Mouse (Mus musculus) frontal cortex, postnatal 25 days (tissue): ENCODE data around the gene Gm6592.
"Not testable (repeated sequence)": the region's sequence is repeated elsewhere in the genome, so short reads cannot be mapped to it uniquely, and the experiment has no call there.

Experiments used
- DNase-seq, 2 experiments: peaks; one replicate each; pipeline ENCODE4 v3.0.0; 2022; ENCODE audit warnings: low spot score in 2 of 2

The Gm6592 gene

DNA sequence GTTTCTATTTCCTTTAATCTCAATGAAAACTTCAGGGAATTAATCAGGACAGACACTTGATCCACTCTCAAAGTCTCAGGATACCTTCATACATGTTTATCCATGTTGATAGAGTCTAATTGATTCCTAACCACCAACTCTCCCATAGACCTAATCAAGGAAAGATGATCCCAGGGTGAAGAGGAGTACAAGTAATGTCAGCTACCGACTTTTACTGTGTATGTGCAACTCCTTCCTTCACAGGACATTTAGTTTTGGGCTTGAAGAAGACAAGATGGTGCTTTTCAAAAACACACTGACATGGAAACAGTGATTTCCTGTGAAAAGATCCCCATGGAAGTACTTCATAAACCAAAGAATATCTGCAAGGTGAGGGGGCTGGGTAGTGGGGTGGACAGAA is at the start of gene Gm6592:
Gene Gm6592 (plus strand): TSS at position 301 of the 400 bp plus-strand sequence.
- no peak for DNase-seq

DNA sequence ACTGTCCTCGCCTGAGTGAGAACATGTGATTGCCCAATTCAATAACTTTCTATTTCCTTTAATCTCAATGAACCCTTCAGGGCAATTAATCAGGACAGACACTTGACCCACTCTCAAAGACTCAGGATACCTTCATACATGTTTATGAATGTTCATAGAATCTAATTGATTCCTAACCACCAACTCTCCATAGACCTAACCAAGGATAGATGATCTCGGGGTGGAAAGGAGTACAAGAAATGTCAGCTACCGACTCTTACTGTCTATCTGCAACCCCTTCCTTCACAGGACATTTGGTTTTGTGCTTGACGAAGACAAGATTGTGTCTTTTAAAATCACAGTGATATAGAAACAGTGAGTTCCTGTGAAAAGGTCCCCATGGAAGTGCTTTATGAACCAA is 40.4 kb upstream of the Gm6592 start, which contains the start of gene Ssxb5:
Gene Ssxb5 (plus strand): TSS at position 301 of the 400 bp plus-strand sequence.
- DNase-seq = not testable (repeated sequence)

DNA sequence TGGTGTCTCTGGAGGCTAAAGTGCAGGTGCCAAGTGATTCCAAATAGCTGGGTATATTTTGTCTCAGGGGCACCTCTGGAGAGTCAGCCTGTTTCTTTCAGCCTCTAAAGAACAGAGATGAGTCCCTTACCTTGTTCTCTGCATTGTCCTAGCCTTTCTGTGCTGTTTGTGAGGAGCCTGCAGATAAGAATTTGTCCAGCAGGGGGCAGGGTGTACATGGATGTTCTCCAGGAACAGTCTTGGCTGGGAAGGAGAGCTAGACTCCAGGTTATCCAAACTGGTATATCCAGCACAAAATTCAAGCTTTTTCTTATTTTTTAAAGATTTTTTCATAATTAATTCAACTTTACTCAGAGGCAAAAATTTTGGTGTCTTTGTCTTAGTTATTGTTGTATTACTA is 11.8 kb upstream of the Gm6592 start:
- DNase-seq = peak; percentile 39 to 47

DNA sequence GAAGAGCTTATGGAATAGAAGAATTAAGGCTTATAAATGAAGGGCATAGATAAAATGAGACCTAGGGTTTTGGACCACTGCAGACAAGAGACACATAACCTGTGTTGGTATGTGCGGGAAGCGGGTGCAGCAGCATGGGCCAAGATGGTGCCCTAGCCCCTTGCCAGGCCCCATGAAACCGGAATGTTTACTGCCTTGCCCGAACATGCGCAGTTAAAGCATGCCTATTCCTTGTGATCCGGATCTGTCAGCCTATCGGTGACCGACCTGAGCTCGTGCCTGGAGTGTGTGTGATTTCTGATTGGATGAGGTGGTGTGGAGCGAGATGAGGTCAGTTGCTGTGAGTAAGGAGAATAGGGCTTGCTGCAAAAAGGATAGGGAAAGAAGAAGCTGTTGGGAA is 8.7 kb downstream of the Gm6592 start:
- no peak for DNase-seq

DNA sequence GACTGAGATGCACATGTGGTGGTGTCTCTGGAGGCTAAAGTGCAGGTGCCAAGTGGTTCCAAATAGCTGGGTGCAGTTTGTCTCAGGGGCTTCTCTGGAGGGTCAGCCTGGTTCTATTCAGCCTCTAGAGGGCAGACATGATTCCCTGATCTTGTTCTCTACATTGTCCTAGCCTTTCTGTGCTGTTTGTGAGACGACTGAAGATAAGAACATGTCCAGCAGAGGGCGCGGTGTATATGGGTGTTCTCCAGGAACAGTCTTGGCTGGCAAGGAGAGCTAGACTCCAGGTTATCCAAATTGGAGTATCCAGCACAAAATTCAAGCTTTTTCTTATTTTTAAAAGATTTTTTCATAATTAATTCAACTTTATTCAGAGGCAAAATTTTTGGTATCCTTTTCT is 20.5 kb downstream of the Gm6592 start:
- DNase-seq = peak; percentile 61 to 62

DNA sequence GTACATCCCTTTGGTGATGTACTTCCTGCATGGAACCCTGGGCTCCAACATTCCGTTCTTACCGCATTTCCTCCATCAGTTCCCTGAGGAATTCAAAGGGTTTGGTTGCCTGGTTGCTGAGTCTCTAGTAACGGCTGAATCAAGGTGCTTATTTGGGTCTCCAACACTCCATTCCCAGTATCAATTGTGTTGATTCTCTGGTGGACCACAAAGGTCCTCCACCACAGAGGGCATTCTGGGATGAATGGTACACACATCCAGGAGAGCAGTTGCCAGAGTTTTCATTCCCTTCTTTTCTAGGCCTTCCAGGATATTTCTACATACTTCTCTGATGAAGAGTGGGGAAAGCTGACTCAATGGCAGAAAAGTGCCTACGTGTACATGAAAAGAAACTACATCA is 30.2 kb downstream of the Gm6592 start, which contains the start of gene Gm5751:
Gene Gm5751 (plus strand): TSS at position 301 of the 400 bp plus-strand sequence.
- DNase-seq = not testable (repeated sequence)

DNA sequence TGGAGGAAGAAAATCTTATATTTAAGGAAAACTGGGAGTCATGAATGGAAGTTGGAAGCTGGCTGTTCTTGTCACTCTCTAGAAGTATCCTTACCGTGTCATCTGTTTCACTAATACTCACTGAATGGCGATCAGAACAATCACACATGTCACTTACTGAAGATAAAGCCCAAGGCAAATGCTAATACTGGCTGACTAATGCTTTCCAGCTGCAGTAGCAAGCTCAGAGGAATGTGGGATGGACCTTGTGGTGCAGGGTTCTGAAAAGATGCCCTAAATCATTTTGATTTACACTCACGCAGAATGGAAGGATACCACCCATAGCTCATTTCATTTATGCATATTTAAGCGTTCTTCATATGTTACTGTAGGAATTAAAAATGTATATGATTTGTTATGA is 40.5 kb downstream of the Gm6592 start:
- DNase-seq = no peak

DNA sequence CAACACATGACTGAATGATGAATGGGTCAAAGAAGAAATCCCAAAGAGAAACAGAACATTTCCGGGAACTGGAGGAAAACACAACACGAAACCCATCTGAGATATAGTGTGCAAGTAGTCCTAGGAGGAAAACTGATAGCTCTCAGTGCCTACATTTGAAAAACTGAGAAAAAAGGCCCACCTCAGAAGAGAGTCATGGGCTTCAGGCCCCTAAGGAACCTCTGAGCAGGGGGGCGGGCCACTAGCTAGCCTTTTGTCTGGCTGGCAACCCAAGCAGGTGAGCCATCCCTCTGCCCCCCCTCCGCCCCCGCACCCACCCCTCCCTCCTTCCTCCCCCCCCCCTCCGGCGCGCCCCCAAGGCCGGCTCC is 48.2 kb downstream of the Gm6592 start:
- no peak for DNase-seq

DNA sequence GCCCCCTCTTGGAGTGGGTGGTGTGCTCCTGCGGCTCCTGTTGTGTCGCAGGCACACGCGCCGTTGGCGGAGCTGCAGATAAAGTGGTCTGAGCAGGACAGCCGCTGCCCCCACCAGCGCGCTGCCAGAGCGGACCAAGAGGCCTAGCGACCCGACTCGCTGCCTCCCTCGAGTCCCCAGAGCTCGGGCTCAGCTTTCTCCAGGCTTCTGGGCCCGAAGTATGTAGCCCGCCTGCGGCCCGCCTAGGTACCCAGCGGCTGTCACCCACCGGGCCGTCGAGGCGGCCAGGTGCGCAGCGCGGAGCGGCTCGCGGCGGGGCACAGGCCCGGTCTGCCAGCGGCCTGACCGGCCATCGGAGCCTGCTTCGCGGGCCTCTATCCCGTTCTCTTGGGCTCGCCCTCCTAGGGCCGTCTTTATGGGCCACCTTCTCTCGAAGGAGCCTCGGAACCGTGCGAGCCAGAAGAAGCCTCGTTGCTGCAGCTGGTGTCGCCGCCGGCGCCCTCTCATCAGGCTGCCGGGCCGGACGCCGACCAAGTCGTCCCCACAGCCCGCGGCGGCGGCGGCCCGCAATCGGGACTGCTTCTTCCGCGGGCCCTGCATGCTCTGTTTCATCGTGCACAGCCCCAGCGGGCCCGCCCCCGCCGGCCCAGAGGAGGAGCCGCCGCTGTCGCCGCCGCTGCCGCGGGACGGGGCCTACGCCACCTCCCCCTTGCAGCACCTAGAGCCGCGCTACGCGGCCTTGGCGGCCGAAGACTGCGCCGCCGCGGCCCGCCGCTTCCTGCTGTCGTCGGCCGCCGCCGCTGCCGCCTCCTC is 48.8 kb downstream of the Gm6592 start, which contains the start of gene B630019K06Rik:
Gene B630019K06Rik (plus strand): TSS at position 40 of the 813 bp plus-strand sequence.
- peak; percentile 20 to 36 for DNase-seq

DNA sequence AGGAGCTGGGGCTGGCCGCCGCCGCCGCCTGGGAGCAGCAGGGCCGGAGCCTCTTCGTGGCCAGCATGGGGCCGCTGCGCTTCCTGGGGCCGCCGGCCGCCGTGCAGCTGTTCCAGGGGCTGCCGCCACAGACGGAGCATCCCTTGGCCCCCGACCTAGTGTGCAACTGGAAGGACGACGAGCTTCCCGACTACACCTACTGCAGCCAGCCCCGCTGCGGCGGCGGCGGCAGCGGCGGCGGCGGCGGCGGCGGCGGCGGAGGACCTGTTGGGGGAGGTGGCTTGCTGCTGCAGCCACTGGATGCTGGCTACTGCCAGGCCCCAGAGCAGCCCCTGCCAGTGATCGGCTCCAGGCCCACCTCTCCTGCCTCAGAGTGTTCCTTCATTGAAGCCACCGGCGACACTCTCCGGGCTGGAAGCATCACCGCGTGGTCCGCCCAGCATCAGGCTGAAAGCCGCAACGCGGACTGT is 49.4 kb downstream of the Gm6592 start:
- DNase-seq = peak in 1 of 2 experiments; percentile 6
